Mouse (Mus musculus) embryonic facial prominence, embryonic 12.5 days (tissue): ENCODE results near the gene Pdzrn4. TPM values are rescaled to one million over a fixed set of nuclear protein-coding genes. Genes with fewer than 3 reads are reported as not detected.

Experiments used
- ATAC-seq: fragments of 200-750 bp; cut with Nextera tagmentation; 2 replicates; pipeline ENCODE4 v1.8.0; 2017; ENCODE audit not compliant: insufficient number of reproducible peaks, insufficient read depth, low FRiP score, low TSS enrichment
- H3K27ac ChIP-seq: fragments of 300-500 bp; sonication (generic); 2 replicates; pipeline ENCODE4 v1.5.1; 2016; ENCODE audit warnings: mild to moderate bottlenecking
- H3K27me3 ChIP-seq: fragments of 300-500 bp; sonication (generic); 2 replicates; pipeline ENCODE4 v1.6.1; 2016; ENCODE audit warnings: mild to moderate bottlenecking, moderate library complexity
- H3K36me3 ChIP-seq: fragments of 300-500 bp; sonication (generic); 2 replicates; pipeline ENCODE4 v1.6.1; 2016; ENCODE audit warnings: mild to moderate bottlenecking
- H3K4me1 ChIP-seq: fragments of 300-500 bp; sonication (generic); 2 replicates; pipeline ENCODE4 v1.6.1; 2016
- H3K4me2 ChIP-seq: fragments of 300-500 bp; sonication (generic); replicated peaks from 2 replicates; pipeline ENCODE4 v1.6.1; 2016; ENCODE audit warnings: mild to moderate bottlenecking, moderate library complexity
- H3K4me3 ChIP-seq: fragments of 300-500 bp; sonication (generic); 2 replicates; pipeline ENCODE4 v1.5.1; 2016; ENCODE audit warnings: mild to moderate bottlenecking
- H3K9ac ChIP-seq: fragments of 300-500 bp; sonication (generic); 2 replicates; pipeline ENCODE4 v1.6.1; 2016; ENCODE audit warnings: mild to moderate bottlenecking, moderate library complexity
- H3K9me3 ChIP-seq: fragments of 300-500 bp; sonication (generic); 2 replicates; pipeline ENCODE4 v1.6.1; 2016; ENCODE audit warnings: mild to moderate bottlenecking, moderate library complexity
- WGBS: fragments of 180-500 bp; shearing (Covaris S2); methylation state at CpG from one replicate; pipeline ENCODE4 v1.1.7; 2016; 5-methylcytosine and 5-hydroxymethylcytosine counted together
- polyA plus RNA-seq: library from polyadenylated mRNA; unstranded; fragments of >200 nt; fragmentation: Nextera tagmentation; extraction: Ambion mirVana; gene quantifications from 2 replicates; pipeline ENCODE4 v1.2.1, GENCODE M21; 2016

Pdzrn4 gene
- polyA plus RNA-seq, 1 experiment from 2014 or later: 7.6 TPM

GRCm38 (mm10) chr15:92752167-92752566 is 355.5 kb downstream of the Pdzrn4 start:
- Histone ChIP-seq H3K4me1 (no peaks in the 10 kb centered on the region), H3K27ac (no peak overlapping the region), H3K27me3 (no peaks in the 10 kb centered on the region), H3K9ac (no peak overlapping the region), H3K4me2 (no peak overlapping the region), H3K36me3 (no peaks in the 10 kb centered on the region), H3K4me3 (no peak overlapping the region), H3K9me3 (no peaks in the 10 kb centered on the region)
- WGBS: 80% methylated on average over 17 of the region's 17 CpGs
- ATAC-seq: no peak

GRCm38 (mm10) chr15:92752578-92752977 is 355.9 kb downstream of the Pdzrn4 start:
- Histone ChIP-seq H3K4me2 (no peak overlapping the region), H3K4me3 (no peak overlapping the region), H3K27ac (no peak overlapping the region), H3K27me3 (no peaks in the 10 kb centered on the region), H3K36me3 (no peaks in the 10 kb centered on the region), H3K9ac (no peak overlapping the region), H3K4me1 (no peaks in the 10 kb centered on the region), H3K9me3 (no peaks in the 10 kb centered on the region)
- WGBS: 93% methylated on average over 13 of the region's 13 CpGs
- no peak for ATAC-seq

GRCm38 (mm10) chr15:92757085-92757903 is 360.6 kb downstream of the Pdzrn4 start:
- H3K27ac ChIP-seq: no peak overlapping the region
- no peaks in the 10 kb centered on the region for H3K36me3 ChIP-seq
- H3K4me2 ChIP-seq: no peak overlapping the region
- H3K4me3 ChIP-seq: no peak overlapping the region
- H3K27me3 ChIP-seq: no peaks in the 10 kb centered on the region
- no peak for ATAC-seq
- no peaks in the 10 kb centered on the region for H3K9me3 ChIP-seq
- no peak overlapping the region for H3K9ac ChIP-seq
- 52% methylated on average over 17 of the region's 17 CpGs for WGBS
- H3K4me1 ChIP-seq: no peaks in the 10 kb centered on the region

- Histone ChIP-seq H3K4me2 (no peak overlapping the region), H3K36me3 (no peaks in the 10 kb centered on the region), H3K9ac (no peak overlapping the region), H3K27me3 (no peaks in the 10 kb centered on the region), H3K4me3 (no peak overlapping the region), H3K27ac (no peak overlapping the region), H3K9me3 (no peaks in the 10 kb centered on the region), H3K4me1 (no peaks in the 10 kb centered on the region)
- ATAC-seq: no peak
- WGBS: 69% methylated on average over 8 of the region's 8 CpGs
Measured at GRCm38 (mm10) chr15:92759001-92759400, 362.3 kb downstream of the Pdzrn4 start.

- no peak overlapping the region for H3K9ac ChIP-seq
- 92% methylated on average over 5 of the region's 5 CpGs for WGBS
- H3K36me3 ChIP-seq: no peaks in the 10 kb centered on the region
- no peaks in the 10 kb centered on the region for H3K27me3 ChIP-seq
- H3K4me2 ChIP-seq: no peak overlapping the region
- no peaks in the 10 kb centered on the region for H3K9me3 ChIP-seq
- ATAC-seq: no peak
- no peaks in the 10 kb centered on the region for H3K4me1 ChIP-seq
- no peak overlapping the region for H3K4me3 ChIP-seq
- no peak overlapping the region for H3K27ac ChIP-seq
Measured at GRCm38 (mm10) chr15:92763303-92763702, 366.6 kb downstream of the Pdzrn4 start.

- Histone ChIP-seq H3K4me2 (no peak overlapping the region), H3K36me3 (no peaks in the 10 kb centered on the region), H3K27ac (no peak overlapping the region), H3K4me1 (no peaks in the 10 kb centered on the region), H3K27me3 (no peaks in the 10 kb centered on the region), H3K9ac (no peak overlapping the region), H3K9me3 (0 out of 2 replicates have a peak, but pooled peaks cover 6% of the 10 kb centered on the region), H3K4me3 (no peak overlapping the region)
- ATAC-seq: no peak
- 87% methylated on average over 15 of the region's 15 CpGs for WGBS
Measured at GRCm38 (mm10) chr15:92769535-92769934, 372.9 kb downstream of the Pdzrn4 start.

- Histone ChIP-seq H3K36me3 (no peaks in the 10 kb centered on the region), H3K4me1 (no peaks in the 10 kb centered on the region), H3K9me3 (no peaks in the 10 kb centered on the region), H3K27me3 (no peaks in the 10 kb centered on the region), H3K4me3 (no peak overlapping the region), H3K9ac (no peak overlapping the region), H3K4me2 (no peak overlapping the region), H3K27ac (no peak overlapping the region)
- ATAC-seq: no peak
- 81% methylated on average over 14 of the region's 14 CpGs for WGBS
Measured at GRCm38 (mm10) chr15:92788036-92788435, 391.4 kb downstream of the Pdzrn4 start.

GRCm38 (mm10) chr15:92794275-92794674 is 397.6 kb downstream of the Pdzrn4 start:
- no peak overlapping the region for H3K4me2 ChIP-seq
- no peaks in the 10 kb centered on the region for H3K4me1 ChIP-seq
- 87% methylated on average over 3 of the region's 3 CpGs for WGBS
- H3K36me3 ChIP-seq: no peaks in the 10 kb centered on the region
- no peak overlapping the region for H3K27ac ChIP-seq
- no peaks in the 10 kb centered on the region for H3K27me3 ChIP-seq
- no peak overlapping the region for H3K9ac ChIP-seq
- no peak for ATAC-seq
- H3K9me3 ChIP-seq: no peaks in the 10 kb centered on the region
- H3K4me3 ChIP-seq: no peak overlapping the region

GRCm38 (mm10) chr15:92805934-92806333 is 409.3 kb downstream of the Pdzrn4 start:
- no peaks in the 10 kb centered on the region for H3K36me3 ChIP-seq
- H3K4me3 ChIP-seq: no peak overlapping the region
- H3K27ac ChIP-seq: no peak overlapping the region
- no peaks in the 10 kb centered on the region for H3K9me3 ChIP-seq
- no peak for ATAC-seq
- no peaks in the 10 kb centered on the region for H3K4me1 ChIP-seq
- WGBS: 68% methylated on average over 3 of the region's 3 CpGs
- H3K9ac ChIP-seq: no peak overlapping the region
- no peak overlapping the region for H3K4me2 ChIP-seq
- no peaks in the 10 kb centered on the region for H3K27me3 ChIP-seq

GRCm38 (mm10) chr15:92806352-92806751 is 409.7 kb downstream of the Pdzrn4 start:
- H3K27me3 ChIP-seq: no peaks in the 10 kb centered on the region
- no peak for ATAC-seq
- H3K9ac ChIP-seq: no peak overlapping the region
- H3K4me1 ChIP-seq: no peaks in the 10 kb centered on the region
- no peak overlapping the region for H3K4me3 ChIP-seq
- WGBS: 78% methylated on average over 1 of the region's 1 CpGs
- no peak overlapping the region for H3K4me2 ChIP-seq
- no peak overlapping the region for H3K27ac ChIP-seq
- H3K9me3 ChIP-seq: no peaks in the 10 kb centered on the region
- no peaks in the 10 kb centered on the region for H3K36me3 ChIP-seq
